Mouse (Mus musculus) spleen, adult 2 months (tissue): Measurements from ENCODE around the gene Rbbp6. TPM values are rescaled to one million over a fixed set of nuclear protein-coding genes. Genes with fewer than 3 reads are reported as not detected.

Experiments used
- DNase-seq, 2 experiments: peaks; one replicate each; pipeline versions ENCODE4 v3.0.0 to v3.0.0-alpha.2; 2012 to 2021; ENCODE audit warnings: low spot score in 2 of 2, low read depth in 1 of 2
- H3K27ac ChIP-seq: fragments of 200-500 bp; 2 replicates; pipeline ENCODE4 v1.5.1; 2012; ENCODE audit warnings: low read length, inconsistent platforms; ENCODE audit not compliant: insufficient read depth
- H3K27me3 ChIP-seq: fragments of 200-500 bp; 2 replicates; pipeline ENCODE4 v1.6.1; 2012; ENCODE audit warnings: mild to moderate bottlenecking, moderate library complexity, low read length, inconsistent platforms; ENCODE audit not compliant: control insufficient read depth, insufficient read depth
- H3K36me3 ChIP-seq: fragments of 200-500 bp; 2 replicates; pipeline ENCODE4 v1.6.1; 2012; ENCODE audit warnings: mild to moderate bottlenecking, low read length, inconsistent platforms; ENCODE audit not compliant: control insufficient read depth, insufficient read depth
- H3K4me1 ChIP-seq: fragments of 200-500 bp; 2 replicates; pipeline ENCODE4 v1.6.1; 2011; ENCODE audit warnings: inconsistent platforms; ENCODE audit not compliant: control insufficient read depth, insufficient read depth, insufficient read length
- H3K4me3 ChIP-seq: fragments of 200-500 bp; 2 replicates; pipeline ENCODE4 v1.5.1; 2011; ENCODE audit warnings: mild to moderate bottlenecking, inconsistent platforms; ENCODE audit not compliant: insufficient read depth, insufficient read length; ENCODE audit errors: extremely low read depth
- CTCF ChIP-seq: fragments of 200-500 bp; IDR thresholded peaks from 2 replicates; pipeline ENCODE4 v1.5.1; 2011; ENCODE audit warnings: mild to moderate bottlenecking, inconsistent platforms; ENCODE audit not compliant: insufficient read depth, insufficient read length, insufficient replicate concordance; ENCODE audit errors: extremely low read depth
- POLR2A ChIP-seq: fragments of 200-500 bp; IDR thresholded peaks from 2 replicates; pipeline ENCODE4 v1.6.1; 2011; ENCODE audit warnings: low read depth, low read length, inconsistent platforms
- WGBS: fragments of 180-500 bp; shearing (Covaris S2); methylation state at CpG from one replicate; pipeline ENCODE4 v1.1.7; 2018; 5-methylcytosine and 5-hydroxymethylcytosine counted together
- polyA plus RNA-seq: library from polyadenylated mRNA; depleted of rRNA; stranded (reverse); fragments of >200 nt; gene quantifications from 2 replicates; pipeline ENCODE4 v1.2.3, GENCODE M21; 2012; rRNA removed

Rbbp6 gene
- polyA plus RNA-seq, 1 experiment: 8.8 TPM

GRCm38 (mm10) chr7:123045146-123045545, 79.7 kb downstream of the Rbbp6 start:
- TF ChIP-seq CTCF: no peak
- no peak for TF ChIP-seq POLR2A
- Histone ChIP-seq H3K27me3 (no peaks in the 10 kb centered on the region), H3K27ac (no peak overlapping the region), H3K36me3 (no peaks in the 10 kb centered on the region), H3K4me3 (no peak overlapping the region), H3K4me1 (no peaks in the 10 kb centered on the region)
- DNase-seq: no peak
- WGBS: 92% methylated on average over 3 of the region's 3 CpGs

- 86% methylated on average over 13 of the region's 13 CpGs for WGBS
- Histone ChIP-seq H3K27me3 (no peaks in the 10 kb centered on the region), H3K4me3 (no peak overlapping the region), H3K27ac (no peak overlapping the region), H3K36me3 (no peaks in the 10 kb centered on the region), H3K4me1 (no peaks in the 10 kb centered on the region)
- no peak for TF ChIP-seq POLR2A
- TF ChIP-seq CTCF: no peak
- no peak for DNase-seq
These were observed 81.1 kb downstream of the Rbbp6 start for GRCm38 (mm10) chr7:123046473-123047091.

Other genes with a start within 250 kb of the Rbbp6 start
- gene Tnrc6a, start 158.2 kb downstream of the Rbbp6 start, polyA plus RNA-seq: 33.2 and 43.7 TPM in 2 replicates
- 5.0 and 6.1 TPM in 2 replicates for gene Slc5a11, start 249.1 kb downstream of the Rbbp6 start, polyA plus RNA-seq